Mouse (Mus musculus) adrenal gland (tissue): ENCODE measurements at regions not wholly inside any gene's neighbourhood (a gene's known extent, or its start where the extent isn't known, plus 50 kb on each side); places are given as distances from the start of the nearest gene placed in this dataset.
"Not testable (repeated sequence)": the region's sequence is repeated elsewhere in the genome, so short reads cannot be mapped to it uniquely, and the experiment has no call there.

Experiments
- intact Hi-C: fragments of 180-260 bp; cut with DNase I; formaldehyde crosslinking; loops from one replicate; pipeline ENCODE4 v1.15.1; 2025

GRCm38 (mm10) chr13:97406678-97407077 is 165.8 kb downstream of the Enc1 start:
- intact Hi-C loops, result no loop called here

DNA sequence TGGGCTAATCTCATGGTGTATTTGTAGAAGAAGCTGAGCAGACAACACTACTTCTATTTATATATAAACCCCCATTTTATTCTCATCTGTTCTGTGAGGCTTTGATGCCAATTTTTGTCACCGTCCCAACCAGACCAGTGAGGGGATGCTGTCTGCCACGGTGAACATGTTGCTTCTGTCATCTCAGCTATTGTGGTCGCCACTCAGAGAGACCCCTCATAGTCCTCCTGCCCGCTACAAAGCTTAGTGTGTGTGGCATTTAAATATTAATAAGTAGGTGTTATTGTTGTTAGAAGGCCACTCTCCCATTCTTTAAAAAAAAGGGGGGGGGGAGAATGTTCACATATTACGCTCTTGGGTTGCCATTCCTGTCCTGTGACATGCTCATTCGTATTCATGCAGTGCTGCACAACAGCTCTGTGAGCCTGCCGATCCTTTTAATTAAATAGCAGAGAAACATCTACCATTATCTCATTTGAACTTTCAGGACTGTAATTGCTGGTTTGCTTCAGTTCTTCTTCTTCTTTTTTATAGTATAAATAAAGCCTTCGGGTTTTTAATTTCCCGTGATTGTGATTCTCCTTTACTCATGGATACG is 161.4 kb downstream of the Enc1 start:
- intact Hi-C loops, result no loop called here

DNA sequence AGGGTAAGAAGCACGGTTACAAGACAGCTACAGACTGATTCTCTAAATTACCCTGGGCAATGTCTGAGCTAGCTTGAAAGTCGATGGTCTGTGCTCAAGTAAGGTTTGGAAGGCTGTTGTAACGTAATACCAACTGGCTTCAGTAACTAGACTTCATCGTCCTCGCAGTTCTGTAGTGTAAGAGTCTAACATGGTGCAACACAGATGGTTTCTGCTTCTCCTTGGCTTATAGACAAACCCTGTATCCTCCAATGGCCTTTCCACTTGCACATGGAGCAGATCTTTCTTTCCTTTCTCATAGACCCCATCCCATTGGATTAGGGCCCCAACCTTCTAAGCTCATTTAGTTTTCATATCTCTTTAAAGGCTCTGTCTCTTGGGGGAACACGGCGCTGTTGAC is 160.7 kb downstream of the Enc1 start:
- intact Hi-C loops, result no loop called here

DNA sequence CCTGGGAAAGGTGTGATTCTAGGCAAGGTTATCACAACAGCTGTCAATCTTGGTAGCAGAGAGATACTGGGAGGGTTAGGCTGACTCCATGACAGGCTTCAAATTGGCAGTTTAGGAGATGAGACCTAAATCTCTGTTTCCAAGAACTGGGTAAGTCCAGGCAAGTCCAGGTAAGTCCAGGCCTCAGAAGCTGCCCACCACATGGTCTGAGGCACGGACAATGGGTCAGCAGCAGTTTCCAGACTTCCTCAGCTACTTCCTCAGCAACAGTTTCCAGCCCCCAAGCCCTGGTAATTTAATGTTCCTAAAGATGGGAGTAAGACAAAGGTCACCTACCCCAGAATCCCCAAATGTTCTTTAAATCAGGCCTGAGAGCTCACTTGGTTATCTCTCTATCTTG is 157.1 kb downstream of the Enc1 start:
- intact Hi-C loops, result no loop called here

GRCm38 (mm10) chr13:97396899-97397640 is 156.2 kb downstream of the Enc1 start:
- intact Hi-C loops, result no loop called here

- intact Hi-C loops, result not testable (repeated sequence)
These were observed 155.4 kb downstream of the Enc1 start for GRCm38 (mm10) chr13:97396286-97396685.

- intact Hi-C loops, result no loop called here
These were observed 154.0 kb downstream of the Enc1 start for GRCm38 (mm10) chr13:97394756-97395454.

DNA sequence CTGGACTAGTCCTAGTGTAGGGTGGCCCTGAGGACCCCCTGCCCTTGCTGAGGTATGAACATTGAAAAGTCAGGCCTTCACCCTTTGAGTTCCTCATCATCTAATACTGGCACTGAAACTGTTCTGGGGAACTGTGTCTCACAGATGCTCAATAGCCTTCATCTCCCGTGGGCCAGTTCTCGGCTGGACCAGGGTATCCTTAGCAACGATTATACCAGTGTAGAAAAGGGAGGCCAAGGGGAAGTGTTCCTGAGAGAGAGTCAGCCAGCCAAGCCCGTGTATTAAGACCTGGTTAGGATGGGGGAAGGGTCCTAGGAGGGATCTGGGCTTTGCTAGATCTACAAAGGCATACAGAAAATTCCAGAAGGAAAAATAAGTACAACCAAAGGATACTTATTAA is 153.2 kb downstream of the Enc1 start:
- intact Hi-C loops, result no loop called here

DNA sequence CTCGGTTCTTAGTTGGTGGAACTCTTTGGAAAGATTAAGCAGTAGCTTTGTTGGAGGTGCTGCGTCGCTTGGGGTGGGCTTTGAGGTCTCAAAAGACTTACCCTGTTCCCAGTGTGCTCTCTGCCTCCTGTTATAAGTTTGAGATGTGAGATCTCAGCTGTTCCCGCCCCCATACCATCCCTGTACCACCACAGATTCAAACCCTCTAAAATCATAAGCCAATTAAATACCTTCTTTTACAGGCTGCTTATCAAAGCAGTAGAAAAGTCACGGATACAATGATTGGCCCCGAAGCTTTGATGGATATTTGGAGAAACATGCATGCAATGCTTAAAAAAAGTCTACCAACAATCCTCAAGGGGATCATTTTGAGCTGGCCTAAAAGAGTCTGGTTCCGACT is 152.6 kb downstream of the Enc1 start:
- intact Hi-C loops, result no loop called here

DNA sequence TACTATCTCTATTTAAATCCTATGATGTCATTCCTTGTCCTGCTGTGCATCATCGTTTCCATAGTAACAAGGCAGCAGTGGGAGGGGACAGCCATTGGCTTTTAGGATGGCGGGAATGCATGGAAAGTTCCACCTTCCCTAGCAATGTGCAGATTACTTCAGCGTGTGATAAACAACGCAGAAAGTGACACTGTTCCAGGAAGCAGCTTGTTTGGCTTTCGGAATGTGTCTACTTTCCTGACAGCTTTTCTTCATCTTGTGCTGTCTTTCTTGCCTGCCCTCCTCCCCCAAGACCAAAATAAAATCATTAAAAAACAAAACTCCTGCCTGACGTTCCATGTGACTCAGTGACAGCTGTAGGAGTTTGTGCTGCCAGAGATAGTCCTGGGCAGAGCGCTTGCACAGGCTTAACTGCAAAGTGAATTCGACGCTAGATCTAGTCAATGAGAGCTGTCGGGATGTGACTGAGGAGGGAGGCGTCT is 149.6 kb downstream of the Enc1 start:
- intact Hi-C loops, result no loop called here

DNA sequence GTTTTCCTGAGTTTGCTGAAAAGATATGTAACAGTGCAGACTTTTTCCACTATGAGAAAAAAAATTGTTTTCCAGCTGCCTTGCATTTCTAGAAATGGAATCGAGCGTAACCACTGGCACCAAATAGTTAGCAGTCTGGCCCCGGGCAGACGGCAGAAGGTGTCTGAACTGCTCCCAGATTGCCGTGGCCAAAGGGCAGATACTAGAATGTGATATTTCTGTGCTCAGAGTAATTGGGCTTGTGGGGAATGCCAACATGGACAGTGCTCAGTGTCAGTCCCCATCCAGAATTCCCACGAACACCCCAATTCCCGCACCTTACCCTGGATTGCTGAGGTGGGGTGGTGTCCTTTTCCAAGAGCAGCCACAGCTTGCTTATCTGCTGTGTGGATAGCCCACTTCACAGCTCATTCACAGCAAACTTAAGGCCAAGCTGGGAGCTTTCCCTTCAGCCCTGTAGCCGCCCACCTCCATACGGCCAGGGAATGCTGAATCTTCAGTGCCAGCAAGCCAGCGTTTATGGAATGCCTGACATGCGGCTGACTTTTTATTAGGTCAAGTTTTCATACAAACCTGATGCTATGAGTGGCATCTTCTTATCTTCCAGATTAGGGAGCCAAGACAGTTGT is 148.1 kb downstream of the Enc1 start:
- intact Hi-C loops, result no loop called here

DNA sequence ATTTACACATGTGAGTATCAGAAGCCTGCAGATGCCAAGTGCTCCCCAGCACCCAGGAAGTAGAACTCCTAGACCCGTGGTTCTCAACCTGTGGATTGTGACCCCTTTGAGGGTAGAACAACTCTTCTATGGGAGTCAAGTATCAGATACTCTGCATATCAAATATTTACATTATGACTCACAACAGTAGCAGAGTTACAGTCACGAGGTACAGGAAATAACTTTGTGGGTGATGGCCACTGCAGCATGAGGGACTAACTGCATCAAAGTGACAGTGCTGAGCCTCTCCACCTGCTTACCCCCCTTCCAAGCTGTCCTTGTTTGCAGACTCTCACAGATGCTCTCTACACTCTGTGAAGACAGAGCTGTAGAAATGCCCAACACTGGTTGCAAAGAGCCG is 145.6 kb downstream of the Enc1 start:
- intact Hi-C loops, result no loop called here

DNA sequence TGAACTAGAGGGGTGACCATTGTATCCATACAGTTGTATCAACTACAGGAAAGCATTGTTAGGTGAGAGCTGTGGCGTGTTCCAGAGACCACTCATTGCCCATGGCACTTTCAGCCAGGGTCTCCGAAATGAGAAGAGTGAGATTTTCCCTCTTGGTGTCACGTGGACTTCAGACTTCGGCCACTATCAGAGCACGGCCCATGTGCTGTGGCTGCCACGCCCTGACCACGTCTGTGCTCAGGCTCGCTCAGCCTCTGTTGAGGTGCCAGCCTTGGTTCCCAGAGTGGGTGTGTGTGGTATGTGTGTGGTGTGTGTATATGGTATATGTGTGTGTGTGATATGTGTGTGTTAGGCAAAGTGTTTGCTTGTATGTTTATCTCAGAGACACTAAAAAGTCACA is 144.6 kb downstream of the Enc1 start:
- intact Hi-C loops, result no loop called here

DNA sequence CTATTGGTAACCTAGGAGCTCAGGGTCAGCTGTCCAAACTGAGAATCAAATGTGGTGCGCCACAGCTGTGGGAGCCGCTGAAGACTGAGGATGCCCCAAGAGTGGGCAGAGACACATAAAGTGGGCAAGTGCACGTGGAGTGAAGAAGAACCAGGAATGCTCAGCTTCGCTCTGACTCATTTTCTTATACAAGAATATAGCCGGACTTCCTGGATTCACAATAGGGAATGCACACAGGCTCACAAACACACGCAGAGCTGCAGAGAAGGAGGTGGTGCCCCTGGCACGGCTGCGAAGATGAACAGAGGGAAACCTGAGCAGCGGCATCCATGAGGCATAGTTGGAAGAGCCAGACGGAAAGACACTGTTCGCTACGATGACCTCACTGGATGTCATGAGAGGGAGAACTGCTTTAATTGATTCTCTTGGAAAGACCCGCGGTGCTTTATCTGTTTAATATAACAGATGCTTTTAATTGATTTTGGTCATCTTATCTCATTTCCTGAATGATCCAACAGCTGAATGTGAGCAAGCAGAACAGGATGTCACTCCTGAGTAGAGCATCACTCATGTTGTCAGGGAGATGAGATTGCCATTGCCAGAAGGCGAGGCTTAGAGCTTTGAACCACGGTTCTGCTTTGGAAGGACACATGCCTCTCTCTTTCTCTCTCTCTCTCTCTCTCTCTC is 143.3 kb downstream of the Enc1 start:
- intact Hi-C loops, result no loop called here

DNA sequence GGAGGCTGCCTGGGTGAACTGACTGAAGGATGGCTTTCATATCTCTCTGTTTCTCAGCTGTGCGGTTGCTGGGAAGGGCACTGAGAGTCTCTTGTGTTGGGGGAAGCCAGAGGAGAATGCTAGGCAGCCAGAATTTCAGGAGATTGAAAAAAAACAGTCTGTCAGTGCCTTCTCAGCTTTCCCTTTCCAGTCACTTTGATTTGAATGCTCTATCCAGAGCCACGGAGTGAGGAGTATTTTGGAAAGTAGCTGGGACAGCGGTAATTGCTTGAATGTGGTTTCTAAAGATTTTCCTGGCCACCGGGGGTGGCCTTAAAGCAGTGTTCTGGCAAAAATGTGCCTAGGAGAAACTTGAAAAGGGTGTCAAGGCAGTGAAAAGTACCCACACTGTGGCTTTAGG is 142.4 kb downstream of the Enc1 start:
- intact Hi-C loops, result no loop called here

- intact Hi-C loops, result no loop called here
These were observed 139.5 kb downstream of the Enc1 start for GRCm38 (mm10) chr13:97380366-97380765.

GRCm38 (mm10) chr13:97376232-97376523 is 135.3 kb downstream of the Enc1 start:
- intact Hi-C loops, result no loop called here

GRCm38 (mm10) chr13:97375501-97376231 is 134.8 kb downstream of the Enc1 start:
- intact Hi-C loops, result no loop called here

GRCm38 (mm10) chr13:97372348-97372747 is 131.4 kb downstream of the Enc1 start:
- intact Hi-C loops, result no loop called here

DNA sequence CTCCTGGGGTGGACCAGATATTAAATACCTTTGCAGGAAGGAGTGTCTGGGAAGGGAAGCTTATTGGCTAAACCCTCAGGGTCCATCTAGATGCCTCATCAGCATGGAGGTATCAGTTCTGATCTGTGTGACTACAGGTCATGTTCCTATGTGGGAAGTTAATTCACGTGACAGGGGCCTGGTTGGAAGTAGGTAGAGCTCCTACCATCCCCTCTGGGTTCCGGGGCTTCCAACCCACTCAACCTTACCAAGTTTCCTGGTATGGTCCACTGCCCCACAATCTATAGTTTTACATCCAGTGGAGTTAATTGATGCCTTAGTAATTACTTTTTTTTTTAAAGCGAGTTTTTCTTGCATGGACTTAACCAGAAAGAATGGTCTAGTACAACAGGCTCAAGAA is 130.3 kb downstream of the Enc1 start:
- intact Hi-C loops, result no loop called here

DNA sequence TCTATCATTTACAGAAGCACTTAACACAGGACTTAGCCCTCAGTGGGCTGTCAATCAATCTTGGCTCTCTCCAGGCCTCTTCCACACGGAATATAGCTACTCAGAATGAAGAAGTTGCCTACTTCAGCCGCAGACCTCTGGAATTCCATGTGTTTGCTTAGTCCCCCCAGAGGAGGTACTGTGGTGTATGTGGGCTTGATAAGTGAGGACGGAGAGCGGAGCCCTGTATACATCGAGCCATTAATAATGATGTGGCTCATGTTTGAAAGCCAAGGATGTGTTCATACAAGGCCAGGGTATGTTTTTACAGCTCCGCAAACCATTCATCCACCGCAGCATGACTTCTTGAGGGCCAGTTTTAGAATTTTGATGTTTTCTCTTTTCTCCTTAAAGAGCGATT is 125.8 kb downstream of the Enc1 start:
- intact Hi-C loops, result no loop called here
